Mouse (Mus musculus) neural tube, embryonic 15.5 days (tissue): ENCODE measurements around the gene Pacsin2. TPM values are rescaled to one million over a fixed set of nuclear protein-coding genes. Genes with fewer than 3 reads are reported as not detected.

Source experiments
- ATAC-seq: fragments of 200-750 bp; cut with Nextera tagmentation; 2 replicates; pipeline ENCODE4 v1.8.0; 2017; ENCODE audit warnings: mild to moderate bottlenecking, moderate TSS enrichment, moderate library complexity; ENCODE audit not compliant: low FRiP score
- H3K27ac ChIP-seq: fragments of 300-500 bp; sonication (generic); replicated peaks from 2 replicates; pipeline ENCODE4 v1.5.1; 2015; ENCODE audit warnings: mild to moderate bottlenecking, inconsistent platforms
- H3K27me3 ChIP-seq: fragments of 300-500 bp; sonication (generic); replicated peaks from 2 replicates; pipeline ENCODE4 v1.6.1; 2015; ENCODE audit warnings: inconsistent platforms
- H3K36me3 ChIP-seq: fragments of 300-500 bp; sonication (generic); 2 replicates; pipeline ENCODE4 v1.6.1; 2015; ENCODE audit warnings: inconsistent platforms
- H3K4me1 ChIP-seq: fragments of 300-500 bp; sonication (generic); 2 replicates; pipeline ENCODE4 v1.6.1; 2015; ENCODE audit warnings: inconsistent platforms
- H3K4me2 ChIP-seq: fragments of 300-500 bp; sonication (generic); 2 replicates; pipeline ENCODE4 v1.6.1; 2015; ENCODE audit warnings: inconsistent platforms, mild to moderate bottlenecking, moderate library complexity
- H3K4me3 ChIP-seq: fragments of 300-500 bp; sonication (generic); replicated peaks from 2 replicates; pipeline ENCODE4 v1.5.1; 2015; ENCODE audit warnings: mild to moderate bottlenecking, inconsistent platforms
- H3K9ac ChIP-seq: fragments of 300-500 bp; sonication (generic); replicated peaks from 2 replicates; pipeline ENCODE4 v1.6.1; 2015; ENCODE audit warnings: mild to moderate bottlenecking, inconsistent platforms
- H3K9me3 ChIP-seq: fragments of 300-500 bp; sonication (generic); replicated peaks from 2 replicates; pipeline ENCODE4 v1.6.1; 2016; ENCODE audit warnings: inconsistent platforms
- WGBS: fragments of 180-500 bp; shearing (Covaris S2); methylation state at CpG from one replicate; pipeline ENCODE4 v1.1.7; 2015; ENCODE audit warnings: mixed read lengths; 5-methylcytosine and 5-hydroxymethylcytosine counted together
- polyA plus RNA-seq: library from polyadenylated mRNA; unstranded; fragments of >200 nt; fragmentation: Nextera tagmentation; extraction: Ambion mirVana; gene quantifications from 2 replicates; pipeline ENCODE4 v1.2.1, GENCODE M21; 2015

The Pacsin2 gene
- polyA plus RNA-seq, 1 experiment from 2014 or later, result 25.2 TPM

GRCm38 (mm10) chr15:83337903-83338870 is 126.2 kb downstream of the Pacsin2 start:
- Histone ChIP-seq H3K27ac (no peak overlapping the region), H3K27me3 (no peaks in the 10 kb centered on the region), H3K9me3 (no peaks in the 10 kb centered on the region), H3K4me2 (no peak overlapping the region), H3K9ac (no peak overlapping the region), H3K4me1 (no peaks in the 10 kb centered on the region), H3K4me3 (no peak overlapping the region), H3K36me3 (peaks cover 47% of the 10 kb centered on the region)
- 82% methylated on average over 8 of the region's 8 CpGs for WGBS
- ATAC-seq, result no peak

DNA sequence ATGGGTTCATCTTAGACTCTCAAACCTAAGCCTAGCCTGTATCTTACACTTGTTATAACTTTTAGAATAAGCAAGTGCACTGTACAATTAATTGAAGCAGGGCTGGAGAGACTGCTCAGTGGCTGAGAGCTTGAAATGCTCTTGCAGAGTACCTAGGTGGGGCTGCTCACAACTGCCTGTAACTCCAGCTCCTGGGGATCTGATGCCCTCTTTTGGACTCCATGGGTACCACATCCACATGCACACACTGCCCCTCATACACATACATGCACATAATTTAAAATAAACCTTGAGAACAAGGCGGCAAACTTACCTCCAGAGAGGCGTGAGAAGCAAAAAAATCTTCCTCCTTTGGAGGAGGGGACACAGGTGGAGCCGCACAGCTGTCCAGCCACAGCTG is 132.0 kb downstream of the Pacsin2 start:
- Histone ChIP-seq H3K27ac (no peak overlapping the region), H3K36me3 (peaks cover 80% of the 10 kb centered on the region), H3K9me3 (no peaks in the 10 kb centered on the region), H3K9ac (no peak overlapping the region), H3K27me3 (no peaks in the 10 kb centered on the region), H3K4me2 (no peak overlapping the region), H3K4me3 (no peak overlapping the region), H3K4me1 (no peaks in the 10 kb centered on the region)
- 70% methylated on average over 3 of the region's 3 CpGs for WGBS
- no peak for ATAC-seq

GRCm38 (mm10) chr15:83328952-83329351 is 135.5 kb downstream of the Pacsin2 start:
- no peaks in the 10 kb centered on the region for H3K27me3 ChIP-seq
- no peak overlapping the region for H3K27ac ChIP-seq
- ATAC-seq, result no peak
- no peak overlapping the region for H3K4me3 ChIP-seq
- H3K9me3 ChIP-seq, result no peaks in the 10 kb centered on the region
- no peaks in the 10 kb centered on the region for H3K4me1 ChIP-seq
- 94% methylated on average over 5 of the region's 5 CpGs for WGBS
- peaks cover 80% of the 10 kb centered on the region for H3K36me3 ChIP-seq
- no peak overlapping the region for H3K4me2 ChIP-seq
- no peak overlapping the region for H3K9ac ChIP-seq

Other genes starting within 250 kb of the Pacsin2 start
- 2.5 and 4.2 TPM in 2 replicates for gene A4galt, start 212.8 kb downstream of the Pacsin2 start, polyA plus RNA-seq
- 37.0 and 39.6 TPM in 2 replicates for gene Arfgap3, start 114.4 kb downstream of the Pacsin2 start, polyA plus RNA-seq
- 95.7 and 112 TPM in 2 replicates for gene Ttll1, start 46.3 kb upstream of the Pacsin2 start, polyA plus RNA-seq
- gene Bik, start 62.3 kb upstream of the Pacsin2 start, polyA plus RNA-seq, result 0.75 and 1.2 TPM in 2 replicates
- 9.6 and 30.0 TPM in 2 replicates for gene Tspo, start 99.0 kb upstream of the Pacsin2 start, polyA plus RNA-seq
- gene Mcat, start 99.2 kb upstream of the Pacsin2 start, polyA plus RNA-seq, result 31.4 and 36.6 TPM in 2 replicates
- gene Ttll12, start 130.6 kb upstream of the Pacsin2 start, polyA plus RNA-seq, result 37.3 and 42.0 TPM in 2 replicates